Mouse (Mus musculus) intestine, embryonic 14.5 days (tissue): ENCODE results near the gene 4931428L18Rik. TPM values are rescaled to one million over a fixed set of nuclear protein-coding genes. Genes with fewer than 3 reads are reported as not detected.

Experiments
- ATAC-seq: fragments of 200-750 bp; cut with Nextera tagmentation; replicated peaks from 2 replicates; pipeline ENCODE4 v1.8.0; 2017; ENCODE audit warnings: low read depth, moderate number of reproducible peaks, moderate TSS enrichment, moderate library complexity; ENCODE audit not compliant: low FRiP score, low TSS enrichment
- DNase-seq: peaks from one replicate; pipeline ENCODE4 v3.0.0-alpha.2; 2018; ENCODE audit warnings: low spot score
- H3K27ac ChIP-seq: fragments of 300-500 bp; sonication (generic); 2 replicates; pipeline ENCODE4 v1.5.1; 2014; ENCODE audit warnings: low read depth, mild to moderate bottlenecking, control low read depth
- H3K27me3 ChIP-seq: fragments of 300-500 bp; sonication (generic); replicated peaks from 2 replicates; pipeline ENCODE4 v1.6.1; 2014; ENCODE audit warnings: low read length, control low read depth; ENCODE audit not compliant: control insufficient read depth, insufficient read depth
- H3K36me3 ChIP-seq: fragments of 300-500 bp; sonication (generic); 2 replicates; pipeline ENCODE4 v1.6.1; 2014; ENCODE audit warnings: low read length, control low read depth; ENCODE audit not compliant: control insufficient read depth, insufficient read depth
- H3K4me1 ChIP-seq: fragments of 300-500 bp; sonication (generic); replicated peaks from 2 replicates; pipeline ENCODE4 v1.6.1; 2014; ENCODE audit warnings: low read length, control low read depth, mixed read lengths; ENCODE audit not compliant: control insufficient read depth, insufficient read depth
- H3K4me2 ChIP-seq: fragments of 300-500 bp; sonication (generic); 2 replicates; pipeline ENCODE4 v1.6.1; 2014; ENCODE audit warnings: low read length
- H3K4me3 ChIP-seq: fragments of 300-500 bp; sonication (generic); 2 replicates; pipeline ENCODE4 v1.5.1; 2014; ENCODE audit warnings: low read depth, low read length, control low read depth, mixed read lengths
- H3K9ac ChIP-seq: fragments of 300-500 bp; sonication (generic); 2 replicates; pipeline ENCODE4 v1.6.1; 2014; ENCODE audit warnings: mild to moderate bottlenecking, low read length
- H3K9me3 ChIP-seq: fragments of 300-500 bp; sonication (generic); 2 replicates; pipeline ENCODE4 v1.6.1; 2016; ENCODE audit warnings: low read length, control low read depth; ENCODE audit not compliant: control insufficient read depth
- WGBS: fragments of 180-500 bp; shearing (Covaris S2); extraction: QIAGEN DNeasy Blood & Tissue Kit; methylation state at CpG from one replicate; pipeline ENCODE4 v1.1.7; 2014; 5-methylcytosine and 5-hydroxymethylcytosine counted together
- polyA plus RNA-seq: library from polyadenylated mRNA; unstranded; fragments of >200 nt; fragmentation: Nextera tagmentation; extraction: Ambion mirVana; gene quantifications from 2 replicates; pipeline ENCODE4 v1.2.1, GENCODE M21; 2014

Gene 4931428L18Rik
- not detected in 2 replicates for polyA plus RNA-seq

- Histone ChIP-seq H3K36me3 (no peaks in the 10 kb centered on the region), H3K9me3 (no peaks in the 10 kb centered on the region), H3K4me3 (no peak within 1 kb of the TSS), H3K27ac (no peak within 1 kb of the TSS), H3K4me2 (no peak within 1 kb of the TSS), H3K27me3 (no peaks in the 10 kb centered on the region), H3K4me1 (no peaks in the 10 kb centered on the region), H3K9ac (no peak within 1 kb of the TSS)
- DNase-seq (no peak), ATAC-seq (no peak)
- WGBS: 84% methylated on average over 7 of the region's 7 CpGs
These were observed at the start of gene 4931428L18Rik, which contains the start of gene Pih1d3 for GRCm38 (mm10) chr1:31222564-31222963. Gene 4931428L18Rik (minus strand): TSS chr1:31222684. Gene Pih1d3 (plus strand): TSS chr1:31222838.

DNA sequence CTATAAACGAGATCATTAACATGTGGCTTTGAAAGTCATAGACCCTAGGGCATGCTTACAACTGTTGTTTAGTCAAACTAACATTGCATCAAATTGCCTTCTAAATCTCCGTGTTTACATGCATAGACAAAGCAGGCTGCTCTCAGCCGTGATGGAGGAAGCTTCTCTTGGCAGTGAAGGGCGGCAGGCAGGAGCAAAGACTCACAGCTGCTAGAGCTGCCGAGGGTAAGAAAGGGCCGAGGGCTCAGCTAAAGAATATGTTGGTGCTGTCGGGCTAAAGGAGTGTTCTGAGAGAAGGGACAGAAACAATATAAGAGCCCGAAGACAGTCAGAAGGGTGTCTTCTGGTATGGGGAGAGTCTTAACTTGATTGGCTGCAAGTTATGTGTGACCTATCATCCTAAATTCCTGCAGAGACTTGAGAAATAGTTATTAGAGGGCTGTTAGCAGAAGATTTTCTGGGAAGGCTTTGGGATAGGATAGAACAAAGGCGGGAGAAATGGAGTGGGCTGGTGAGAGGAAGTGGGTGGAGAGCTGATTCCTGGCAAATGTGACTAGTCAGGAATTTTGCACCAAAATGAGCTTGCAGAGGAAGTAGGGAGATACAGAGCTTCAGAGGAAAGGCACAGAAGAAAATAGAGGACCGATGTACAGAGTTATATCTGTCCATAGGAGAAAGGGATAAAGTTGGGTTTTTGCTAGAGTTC is 37.9 kb upstream of the 4931428L18Rik start:
- Histone ChIP-seq H3K4me1 (no peaks in the 10 kb centered on the region), H3K4me3 (no peak overlapping the region), H3K9ac (no peak overlapping the region), H3K27me3 (no peaks in the 10 kb centered on the region), H3K4me2 (no peak overlapping the region), H3K36me3 (no peaks in the 10 kb centered on the region), H3K27ac (no peak overlapping the region), H3K9me3 (no peaks in the 10 kb centered on the region)
- WGBS: 64% methylated on average over 10 of the region's 10 CpGs
- ATAC-seq: no peak
- DNase-seq: no peak

DNA sequence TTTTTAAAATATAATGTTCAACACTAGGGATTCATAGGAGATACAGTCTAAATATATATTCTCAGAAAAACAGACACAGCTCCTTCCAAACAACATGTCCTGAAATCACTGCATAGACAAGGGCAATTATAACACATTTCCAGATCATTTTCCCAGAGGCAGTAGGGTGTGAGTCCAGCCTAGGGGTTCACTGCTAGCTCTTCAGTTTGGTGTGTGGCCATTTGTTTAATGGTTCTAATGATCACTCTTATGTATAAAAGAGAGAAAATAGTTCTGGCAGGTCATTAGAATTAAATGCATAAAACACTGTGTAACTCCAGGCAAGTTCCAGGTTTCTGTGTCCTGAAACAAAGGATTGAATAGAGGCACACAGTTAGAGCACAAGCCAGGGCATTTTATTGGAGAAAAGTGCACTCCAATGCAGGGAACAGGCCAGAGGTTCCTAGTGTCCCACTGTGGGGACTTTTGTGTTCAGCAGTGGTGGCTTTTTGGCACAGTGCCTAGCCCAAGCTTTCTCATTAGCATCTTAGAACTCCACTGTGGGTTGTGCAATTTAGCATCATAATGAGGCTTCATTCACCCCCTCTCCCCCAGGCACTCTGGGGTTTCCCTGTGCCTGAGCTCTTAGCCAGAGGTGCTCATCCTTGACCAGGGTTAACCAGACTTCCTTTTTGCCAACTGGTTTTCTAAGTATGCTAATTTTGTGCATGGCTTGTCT is 11.0 kb upstream of the 4931428L18Rik start:
- DNase-seq: no peak
- no peak overlapping the region for H3K27ac ChIP-seq
- no peak overlapping the region for H3K4me2 ChIP-seq
- no peak for ATAC-seq
- H3K27me3 ChIP-seq: no peaks in the 10 kb centered on the region
- no peak overlapping the region for H3K4me3 ChIP-seq
- no peak overlapping the region for H3K9ac ChIP-seq
- H3K4me1 ChIP-seq: no peaks in the 10 kb centered on the region
- H3K9me3 ChIP-seq: no peaks in the 10 kb centered on the region
- H3K36me3 ChIP-seq: no peaks in the 10 kb centered on the region

GRCm38 (mm10) chr1:31220599-31221250 is 1.8 kb downstream of the 4931428L18Rik start:
- Histone ChIP-seq H3K9ac (no peak overlapping the region), H3K9me3 (no peaks in the 10 kb centered on the region), H3K36me3 (no peaks in the 10 kb centered on the region), H3K4me3 (no peak overlapping the region), H3K27me3 (no peaks in the 10 kb centered on the region), H3K4me1 (no peaks in the 10 kb centered on the region), H3K27ac (no peak overlapping the region), H3K4me2 (no peak overlapping the region)
- no peak for DNase-seq
- WGBS: 96% methylated on average over 4 of the region's 4 CpGs
- no peak for ATAC-seq

DNA sequence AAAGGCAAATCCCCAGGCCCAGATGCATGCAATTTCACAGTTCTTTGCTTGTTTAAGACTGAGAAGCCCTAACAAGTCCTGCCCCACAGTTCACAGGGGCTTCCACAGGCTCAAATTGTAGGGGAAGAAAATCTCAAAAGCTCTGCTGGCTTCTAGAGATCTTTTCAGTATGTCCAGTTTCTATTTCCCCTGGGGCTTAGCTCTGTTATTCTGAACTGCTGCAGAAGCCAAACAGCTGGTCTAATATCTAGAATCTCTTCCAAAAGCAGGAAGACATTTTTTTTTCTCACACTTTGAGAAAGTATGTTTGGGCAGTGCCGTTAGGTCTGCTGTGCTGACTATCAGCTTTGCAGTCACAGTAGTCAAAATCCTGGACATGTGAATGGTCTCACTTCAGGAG is 7.7 kb downstream of the 4931428L18Rik start:
- no peak overlapping the region for H3K4me2 ChIP-seq
- no peaks in the 10 kb centered on the region for H3K9me3 ChIP-seq
- no peak for ATAC-seq
- H3K27ac ChIP-seq: no peak overlapping the region
- 38% methylated on average over 1 of the region's 1 CpGs for WGBS
- H3K4me1 ChIP-seq: no peaks in the 10 kb centered on the region
- H3K36me3 ChIP-seq: no peaks in the 10 kb centered on the region
- H3K4me3 ChIP-seq: no peak overlapping the region
- no peak for DNase-seq
- no peak overlapping the region for H3K9ac ChIP-seq
- no peaks in the 10 kb centered on the region for H3K27me3 ChIP-seq

DNA sequence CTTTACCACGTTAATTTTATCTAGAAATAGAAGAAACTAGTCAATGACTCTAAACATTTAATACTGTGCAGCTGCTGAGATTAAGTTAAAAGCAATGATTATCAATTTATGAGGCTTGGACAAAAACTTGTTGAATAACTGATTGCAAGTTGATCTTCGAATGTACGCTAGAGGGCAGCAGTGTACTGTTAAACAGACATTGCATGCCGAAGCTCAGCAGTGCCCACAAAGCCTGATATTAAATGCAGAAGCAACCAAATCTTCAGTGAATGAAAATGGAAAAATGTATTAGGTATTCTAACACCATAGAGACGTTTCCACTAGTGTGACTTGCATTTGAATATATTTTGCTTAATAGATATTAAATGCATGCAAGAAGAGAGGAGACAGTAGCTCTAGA is 12.3 kb downstream of the 4931428L18Rik start:
- H3K4me2 ChIP-seq: no peak overlapping the region
- H3K9ac ChIP-seq: no peak overlapping the region
- H3K27ac ChIP-seq: no peak overlapping the region
- H3K27me3 ChIP-seq: no peaks in the 10 kb centered on the region
- H3K36me3 ChIP-seq: no peaks in the 10 kb centered on the region
- no peak overlapping the region for H3K4me3 ChIP-seq
- ATAC-seq: no peak
- peak; percentile 57 for DNase-seq
- WGBS: 1% methylated on average over 5 of the region's 5 CpGs
- H3K4me1 ChIP-seq: no peaks in the 10 kb centered on the region
- no peaks in the 10 kb centered on the region for H3K9me3 ChIP-seq

GRCm38 (mm10) chr1:31205770-31206169 is 16.7 kb downstream of the 4931428L18Rik start:
- no peak overlapping the region for H3K27ac ChIP-seq
- 66% methylated on average over 3 of the region's 3 CpGs for WGBS
- no peak overlapping the region for H3K9ac ChIP-seq
- DNase-seq: no peak
- H3K4me3 ChIP-seq: no peak overlapping the region
- H3K9me3 ChIP-seq: no peaks in the 10 kb centered on the region
- H3K27me3 ChIP-seq: no peaks in the 10 kb centered on the region
- H3K4me1 ChIP-seq: no peaks in the 10 kb centered on the region
- ATAC-seq: no peak
- H3K36me3 ChIP-seq: no peaks in the 10 kb centered on the region
- H3K4me2 ChIP-seq: no peak overlapping the region

GRCm38 (mm10) chr1:31205346-31205745 is 17.1 kb downstream of the 4931428L18Rik start:
- H3K9me3 ChIP-seq: no peaks in the 10 kb centered on the region
- H3K4me2 ChIP-seq: no peak overlapping the region
- WGBS: 87% methylated on average over 7 of the region's 7 CpGs
- no peak overlapping the region for H3K27ac ChIP-seq
- no peaks in the 10 kb centered on the region for H3K36me3 ChIP-seq
- no peak overlapping the region for H3K4me3 ChIP-seq
- no peak overlapping the region for H3K9ac ChIP-seq
- H3K27me3 ChIP-seq: no peaks in the 10 kb centered on the region
- H3K4me1 ChIP-seq: no peaks in the 10 kb centered on the region
- ATAC-seq: no peak
- no peak for DNase-seq
